Mouse (Mus musculus): ENCODE measurements around the gene Fam160a1. TPM values are rescaled to one million over a fixed set of nuclear protein-coding genes. Genes with fewer than 3 reads are reported as not detected.

Gene Fam160a1
- polyA plus RNA-seq, 1 experiment: 2.5 TPM

DNA sequence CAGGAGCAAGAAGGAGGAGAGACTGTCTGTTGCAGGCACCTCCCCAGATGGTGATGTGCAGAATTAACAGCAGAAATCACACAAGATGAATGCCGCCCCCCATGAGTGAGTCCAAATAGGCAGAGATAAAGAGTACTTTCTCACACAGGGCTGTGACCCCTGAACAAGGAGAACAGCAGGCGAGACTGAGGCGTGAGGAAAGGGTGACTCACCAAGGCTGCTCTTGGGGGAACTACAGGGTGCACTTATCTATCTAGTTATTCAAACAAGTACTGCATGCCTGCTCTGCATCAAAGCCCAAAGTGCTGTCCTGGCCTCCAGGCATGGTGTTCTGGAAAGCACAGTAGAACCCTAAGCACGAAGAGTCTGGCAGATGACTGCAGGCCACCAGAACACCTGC is 43.2 kb downstream of the Fam160a1 start:
- H3K4me3 ChIP-seq (ENCODE audit: insufficient read depth, low read length): no peak overlapping the region
- H3K27ac ChIP-seq (ENCODE audit: insufficient read depth, low read length): no peak overlapping the region
- TF ChIP-seq POLR2A (IDR thresholded peaks at IDR 0.05; ENCODE audit: extremely low read depth, insufficient read depth, low read length) (no peak), CTCF (IDR thresholded peaks at IDR 0.05; ENCODE audit: extremely low read depth, insufficient read depth, low read length) (no peak)
- no peaks in the 10 kb centered on the region for H3K4me1 ChIP-seq (ENCODE audit: control insufficient read depth, insufficient read depth, low read length)

GRCm38 (mm10) chr3:85773425-85773824 is 43.7 kb downstream of the Fam160a1 start:
- Histone ChIP-seq H3K4me3 (ENCODE audit: insufficient read depth, low read length) (no peak overlapping the region), H3K4me1 (ENCODE audit: control insufficient read depth, insufficient read depth, low read length) (no peaks in the 10 kb centered on the region), H3K27ac (ENCODE audit: insufficient read depth, low read length) (no peak overlapping the region)
- no peak for TF ChIP-seq POLR2A (IDR thresholded peaks at IDR 0.05; ENCODE audit: extremely low read depth, insufficient read depth, low read length)
- TF ChIP-seq CTCF (IDR thresholded peaks at IDR 0.05; ENCODE audit: extremely low read depth, insufficient read depth, low read length): no peak

- TF ChIP-seq POLR2A (IDR thresholded peaks at IDR 0.05; ENCODE audit: extremely low read depth, insufficient read depth, low read length): no peak
- no peak for TF ChIP-seq CTCF (IDR thresholded peaks at IDR 0.05; ENCODE audit: extremely low read depth, insufficient read depth, low read length)
- no peak overlapping the region for H3K4me3 ChIP-seq (ENCODE audit: insufficient read depth, low read length)
- H3K27ac ChIP-seq (ENCODE audit: insufficient read depth, low read length): no peak overlapping the region
- no peaks in the 10 kb centered on the region for H3K4me1 ChIP-seq (ENCODE audit: control insufficient read depth, insufficient read depth, low read length)
Observed at GRCm38 (mm10) chr3:85764937-85765337, 52.2 kb downstream of the Fam160a1 start.

DNA sequence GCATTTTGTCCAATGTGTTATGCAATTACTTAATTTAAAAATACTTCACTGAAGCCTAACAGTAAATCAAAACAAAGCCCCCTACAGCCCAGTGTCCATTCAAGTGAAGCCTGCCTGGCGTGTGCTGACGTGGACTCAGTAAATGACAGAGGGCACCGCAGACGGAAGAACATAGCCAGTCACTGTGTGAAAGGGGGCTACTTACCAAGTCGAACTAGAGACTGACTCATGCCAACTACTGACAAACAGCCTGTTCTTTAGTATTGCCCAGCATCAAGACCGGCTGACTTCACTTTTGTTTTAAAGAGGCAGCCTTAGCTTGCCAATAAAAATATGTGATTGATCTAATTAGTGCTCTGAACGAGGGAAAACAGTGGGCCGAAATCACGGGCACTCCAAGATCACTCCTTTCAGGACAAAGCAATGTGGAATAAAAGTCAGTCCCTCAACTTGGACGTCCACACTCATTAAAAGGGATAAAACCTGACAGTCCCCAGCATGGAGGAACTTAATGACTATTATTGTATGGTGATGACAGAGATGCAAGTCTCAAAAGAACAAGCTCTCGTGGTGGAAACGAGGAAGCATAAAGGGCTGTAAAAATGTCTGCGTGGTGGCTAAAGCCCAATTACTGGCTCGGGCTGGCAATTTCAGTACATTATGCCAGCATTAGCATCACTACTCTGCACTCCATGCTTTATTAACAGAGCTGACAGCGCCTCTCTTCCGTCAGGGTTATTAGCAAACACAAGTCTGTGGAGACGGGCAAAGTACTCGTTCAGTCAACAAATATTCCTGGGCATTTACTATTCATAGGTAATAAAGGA is 52.9 kb downstream of the Fam160a1 start:
- no peaks in the 10 kb centered on the region for H3K4me1 ChIP-seq (ENCODE audit: control insufficient read depth, insufficient read depth, low read length)
- H3K4me3 ChIP-seq (ENCODE audit: insufficient read depth, low read length): no peak overlapping the region
- no peak overlapping the region for H3K27ac ChIP-seq (ENCODE audit: insufficient read depth, low read length)
- no peak for TF ChIP-seq POLR2A (IDR thresholded peaks at IDR 0.05; ENCODE audit: extremely low read depth, insufficient read depth, low read length)
- TF ChIP-seq CTCF (IDR thresholded peaks at IDR 0.05; ENCODE audit: extremely low read depth, insufficient read depth, low read length): no peak

DNA sequence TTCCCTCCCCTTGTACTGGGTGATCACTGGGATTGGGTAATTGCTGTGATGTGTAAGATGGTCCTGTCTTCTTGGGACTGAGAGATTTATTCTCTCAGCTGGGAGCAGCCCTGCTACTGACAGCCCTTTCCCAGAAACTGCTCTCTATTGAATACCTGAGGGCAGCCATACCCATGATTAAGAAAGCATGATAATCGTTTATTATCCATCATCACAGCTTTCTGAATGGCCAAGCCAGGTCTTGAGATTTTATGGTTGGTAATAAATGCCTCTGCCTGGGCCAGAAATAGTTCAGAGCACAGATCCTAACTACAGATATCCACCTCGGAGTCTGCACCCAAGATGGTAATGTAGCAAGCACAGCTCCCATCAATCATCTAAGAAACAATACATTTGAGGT is 59.1 kb downstream of the Fam160a1 start:
- TF ChIP-seq CTCF (IDR thresholded peaks at IDR 0.05; ENCODE audit: extremely low read depth, insufficient read depth, low read length) (no peak), POLR2A (IDR thresholded peaks at IDR 0.05; ENCODE audit: extremely low read depth, insufficient read depth, low read length) (no peak)
- Histone ChIP-seq H3K4me3 (ENCODE audit: insufficient read depth, low read length) (no peak overlapping the region), H3K27ac (ENCODE audit: insufficient read depth, low read length) (no peak overlapping the region), H3K4me1 (ENCODE audit: control insufficient read depth, insufficient read depth, low read length) (no peaks in the 10 kb centered on the region)

- H3K27ac ChIP-seq (ENCODE audit: insufficient read depth, low read length): no peak overlapping the region
- no peak for TF ChIP-seq CTCF (IDR thresholded peaks at IDR 0.05; ENCODE audit: extremely low read depth, insufficient read depth, low read length)
- no peak for TF ChIP-seq POLR2A (IDR thresholded peaks at IDR 0.05; ENCODE audit: extremely low read depth, insufficient read depth, low read length)
- no peak overlapping the region for H3K4me3 ChIP-seq (ENCODE audit: insufficient read depth, low read length)
- H3K4me1 ChIP-seq (ENCODE audit: control insufficient read depth, insufficient read depth, low read length): no peaks in the 10 kb centered on the region
Observed at GRCm38 (mm10) chr3:85757435-85757834, 59.7 kb downstream of the Fam160a1 start.

DNA sequence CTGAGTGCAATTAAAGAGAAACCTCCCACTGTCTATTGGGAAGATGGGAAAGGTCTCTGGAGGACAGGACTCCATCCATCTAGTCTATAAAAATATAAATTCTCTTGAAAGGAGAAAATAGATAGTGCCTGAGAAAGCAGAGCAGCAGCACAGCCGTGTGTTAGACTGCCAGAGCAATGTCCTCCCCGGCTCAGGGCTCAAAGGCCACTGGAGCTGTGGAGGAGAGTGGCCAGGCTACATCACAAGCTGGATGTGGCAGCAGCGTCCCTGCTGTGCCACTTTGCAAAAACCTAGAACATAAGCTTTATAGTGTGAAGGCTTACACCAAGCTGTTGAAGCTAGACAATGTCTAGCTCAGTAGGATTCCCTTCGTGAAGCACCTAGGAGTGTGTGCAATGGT is 67.7 kb downstream of the Fam160a1 start:
- TF ChIP-seq CTCF (IDR thresholded peaks at IDR 0.05; ENCODE audit: extremely low read depth, insufficient read depth, low read length): no peak
- TF ChIP-seq POLR2A (IDR thresholded peaks at IDR 0.05; ENCODE audit: extremely low read depth, insufficient read depth, low read length): no peak
- H3K27ac ChIP-seq (ENCODE audit: insufficient read depth, low read length): no peak overlapping the region
- no peaks in the 10 kb centered on the region for H3K4me1 ChIP-seq (ENCODE audit: control insufficient read depth, insufficient read depth, low read length)
- no peak overlapping the region for H3K4me3 ChIP-seq (ENCODE audit: insufficient read depth, low read length)

DNA sequence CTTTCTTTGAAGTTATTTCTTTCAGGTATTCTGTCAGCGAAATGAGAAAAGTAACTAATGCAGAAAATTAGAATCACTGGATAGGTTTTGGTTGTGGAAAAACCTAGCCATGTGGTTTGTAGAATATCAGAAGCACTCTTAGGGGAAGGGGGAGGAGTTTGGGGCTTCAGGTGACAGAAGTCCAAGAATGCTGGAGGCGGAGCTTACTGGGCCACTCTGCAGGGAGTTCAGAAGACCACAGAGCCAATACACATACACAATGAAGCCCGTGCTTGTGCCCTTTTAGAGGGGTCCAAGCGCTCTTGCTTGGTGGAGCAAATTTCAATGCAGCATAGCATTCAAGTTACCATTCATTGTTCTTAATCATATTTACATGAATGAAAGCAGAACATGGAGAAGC is 68.2 kb downstream of the Fam160a1 start:
- H3K27ac ChIP-seq (ENCODE audit: insufficient read depth, low read length): no peak overlapping the region
- H3K4me1 ChIP-seq (ENCODE audit: control insufficient read depth, insufficient read depth, low read length): no peaks in the 10 kb centered on the region

GRCm38 (mm10) chr3:85746116-85746515 is 71.0 kb downstream of the Fam160a1 start:
- Histone ChIP-seq H3K27ac (ENCODE audit: insufficient read depth, low read length) (no peak overlapping the region), H3K4me1 (ENCODE audit: control insufficient read depth, insufficient read depth, low read length) (no peaks in the 10 kb centered on the region), H3K4me3 (ENCODE audit: insufficient read depth, low read length) (no peak overlapping the region)
- TF ChIP-seq POLR2A (IDR thresholded peaks at IDR 0.05; ENCODE audit: extremely low read depth, insufficient read depth, low read length) (no peak), CTCF (IDR thresholded peaks at IDR 0.05; ENCODE audit: extremely low read depth, insufficient read depth, low read length) (no peak)

More for the DNA sequence above, 68.2 kb downstream of the Fam160a1 start:
- H3K4me3 ChIP-seq (ENCODE audit: insufficient read depth, low read length): no peak overlapping the region
- TF ChIP-seq CTCF (IDR thresholded peaks at IDR 0.05; ENCODE audit: extremely low read depth, insufficient read depth, low read length) (no peak), POLR2A (IDR thresholded peaks at IDR 0.05; ENCODE audit: extremely low read depth, insufficient read depth, low read length) (no peak)

DNA sequence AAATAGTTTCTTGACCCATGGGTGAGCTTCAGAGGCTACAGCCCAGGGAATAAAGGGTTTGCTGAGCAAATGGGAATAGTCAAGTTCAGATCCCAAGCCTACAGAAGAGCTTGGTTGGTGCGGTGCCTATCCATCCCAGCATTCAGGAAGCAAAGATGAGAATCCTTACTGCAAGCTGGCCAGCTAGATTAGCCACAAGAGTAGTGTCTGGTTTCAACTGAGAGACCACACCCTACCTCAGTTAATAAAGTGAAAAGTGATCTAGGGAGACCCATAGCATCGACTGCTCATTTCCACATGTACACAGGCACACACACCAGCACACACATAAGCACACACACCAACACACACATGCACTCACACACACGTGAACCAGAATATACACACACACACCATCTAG is 75.3 kb downstream of the Fam160a1 start:
- no peaks in the 10 kb centered on the region for H3K4me1 ChIP-seq (ENCODE audit: control insufficient read depth, insufficient read depth, low read length)
- no peak overlapping the region for H3K27ac ChIP-seq (ENCODE audit: insufficient read depth, low read length)
- H3K4me3 ChIP-seq (ENCODE audit: insufficient read depth, low read length): no peak overlapping the region
- TF ChIP-seq POLR2A (IDR thresholded peaks at IDR 0.05; ENCODE audit: extremely low read depth, insufficient read depth, low read length) (no peak), CTCF (IDR thresholded peaks at IDR 0.05; ENCODE audit: extremely low read depth, insufficient read depth, low read length) (no peak)

Measured in cortical plate, adult 2 months (tissue).